Mouse (Mus musculus) ES-E14 (cell line): ENCODE data around the gene Plekho1.

Experiments
- CHD2 ChIP-seq: IDR thresholded peaks from 2 replicates; pipeline ENCODE4 v1.6.1; 2014; ENCODE audit warnings: mild to moderate bottlenecking, low read depth, low read length, inconsistent platforms
- HCFC1 ChIP-seq: IDR thresholded peaks from 2 replicates; pipeline ENCODE4 v1.6.1; 2012; ENCODE audit warnings: low read length, inconsistent platforms, borderline replicate concordance; ENCODE audit not compliant: insufficient read depth
- MAFK ChIP-seq: IDR thresholded peaks from 2 replicates; pipeline ENCODE4 v1.6.1; 2014; ENCODE audit warnings: mild to moderate bottlenecking, low read depth, low read length, inconsistent platforms; ENCODE audit not compliant: insufficient read depth

GRCm38 (mm10) chr3:95988969-95989368 lies 6.8 kb downstream of the Plekho1 start:
- TF ChIP-seq MAFK (no peak), HCFC1 (no peak), CHD2 (no peak)
